Mouse (Mus musculus) forebrain, embryonic 16.5 days (tissue): ENCODE results near the gene Sun1. TPM values are rescaled to one million over a fixed set of nuclear protein-coding genes. Genes with fewer than 3 reads are reported as not detected.
A peak's percentile ranks its signal among the peaks of the same experiment; 100 is the strongest.

Experiments
- ATAC-seq: fragments of 200-750 bp; cut with Nextera tagmentation; 2 replicates; pipeline ENCODE4 v1.8.0; 2017; ENCODE audit warnings: mild to moderate bottlenecking, moderate library complexity
- H3K27ac ChIP-seq: fragments of 300-500 bp; sonication (generic); 2 replicates; pipeline ENCODE4 v1.5.1; 2014; ENCODE audit warnings: low read length, control low read depth
- H3K27me3 ChIP-seq: fragments of 300-500 bp; sonication (generic); replicated peaks from 2 replicates; pipeline ENCODE4 v1.6.1; 2014; ENCODE audit warnings: low read length; ENCODE audit not compliant: control insufficient read depth, insufficient read depth
- H3K36me3 ChIP-seq: fragments of 300-500 bp; sonication (generic); 2 replicates; pipeline ENCODE4 v1.6.1; 2014; ENCODE audit not compliant: control insufficient read depth, insufficient read depth
- H3K4me1 ChIP-seq: fragments of 300-500 bp; sonication (generic); replicated peaks from 2 replicates; pipeline ENCODE4 v1.6.1; 2014; ENCODE audit warnings: low read length; ENCODE audit not compliant: control insufficient read depth, insufficient read depth
- H3K4me2 ChIP-seq: fragments of 300-500 bp; sonication (generic); 2 replicates; pipeline ENCODE4 v1.6.1; 2014; ENCODE audit warnings: mild to moderate bottlenecking, low read length, control low read depth
- H3K4me3 ChIP-seq: fragments of 300-500 bp; sonication (generic); replicated peaks from 2 replicates; pipeline ENCODE4 v1.5.1; 2014; ENCODE audit warnings: mild to moderate bottlenecking, low read length, control low read depth
- H3K9ac ChIP-seq: fragments of 300-500 bp; sonication (generic); replicated peaks from 2 replicates; pipeline ENCODE4 v1.6.1; 2014; ENCODE audit warnings: low read depth, low read length, control low read depth
- H3K9me3 ChIP-seq: fragments of 300-500 bp; sonication (generic); 2 replicates; pipeline ENCODE4 v1.6.1; 2016; ENCODE audit warnings: low read length; ENCODE audit not compliant: control insufficient read depth
- WGBS: fragments of 180-500 bp; shearing (Covaris S2); extraction: QIAGEN DNeasy Blood & Tissue Kit; methylation state at CpG from one replicate; pipeline ENCODE4 v1.1.7; 2014; 5-methylcytosine and 5-hydroxymethylcytosine counted together
- polyA plus RNA-seq: library from polyadenylated mRNA; unstranded; fragments of >200 nt; fragmentation: Nextera tagmentation; extraction: Ambion mirVana; gene quantifications from 2 replicates; pipeline ENCODE4 v1.2.1, GENCODE M21; 2015

The Sun1 gene
- polyA plus RNA-seq, 1 experiment from 2014 or later, result 60.7 TPM

- Histone ChIP-seq H3K9ac (no peak overlapping the region), H3K36me3 (peaks cover 20% of the 10 kb centered on the region), H3K27me3 (no peaks in the 10 kb centered on the region), H3K4me3 (no peak overlapping the region), H3K27ac (no peak overlapping the region), H3K4me1 (no peaks in the 10 kb centered on the region), H3K9me3 (no peaks in the 10 kb centered on the region), H3K4me2 (no peak overlapping the region)
- no peak for ATAC-seq
- 87% methylated on average over 5 of the region's 5 CpGs for WGBS
Observed at GRCm38 (mm10) chr5:139259853-139260252, 59.4 kb downstream of the Sun1 start.

GRCm38 (mm10) chr5:139261403-139261802 lies 61.0 kb downstream of the Sun1 start:
- Histone ChIP-seq H3K27me3 (no peaks in the 10 kb centered on the region), H3K4me2 (no peak overlapping the region), H3K4me1 (no peaks in the 10 kb centered on the region), H3K9me3 (no peaks in the 10 kb centered on the region), H3K9ac (no peak overlapping the region), H3K4me3 (no peak overlapping the region), H3K36me3 (peaks cover 28% of the 10 kb centered on the region), H3K27ac (no peak overlapping the region)
- no peak for ATAC-seq
- WGBS, result 90% methylated on average over 4 of the region's 4 CpGs

GRCm38 (mm10) chr5:139267661-139268060 lies 67.2 kb downstream of the Sun1 start:
- peaks cover 38% of the 10 kb centered on the region for H3K36me3 ChIP-seq
- WGBS, result 89% methylated on average over 4 of the region's 4 CpGs
- no peaks in the 10 kb centered on the region for H3K9me3 ChIP-seq
- H3K4me2 ChIP-seq, result no peak overlapping the region
- H3K9ac ChIP-seq, result no peak overlapping the region
- no peak overlapping the region for H3K4me3 ChIP-seq
- ATAC-seq, result no peak
- no peak overlapping the region for H3K27ac ChIP-seq
- H3K27me3 ChIP-seq, result no peaks in the 10 kb centered on the region
- H3K4me1 ChIP-seq, result peaks cover 4% of the 10 kb centered on the region

DNA sequence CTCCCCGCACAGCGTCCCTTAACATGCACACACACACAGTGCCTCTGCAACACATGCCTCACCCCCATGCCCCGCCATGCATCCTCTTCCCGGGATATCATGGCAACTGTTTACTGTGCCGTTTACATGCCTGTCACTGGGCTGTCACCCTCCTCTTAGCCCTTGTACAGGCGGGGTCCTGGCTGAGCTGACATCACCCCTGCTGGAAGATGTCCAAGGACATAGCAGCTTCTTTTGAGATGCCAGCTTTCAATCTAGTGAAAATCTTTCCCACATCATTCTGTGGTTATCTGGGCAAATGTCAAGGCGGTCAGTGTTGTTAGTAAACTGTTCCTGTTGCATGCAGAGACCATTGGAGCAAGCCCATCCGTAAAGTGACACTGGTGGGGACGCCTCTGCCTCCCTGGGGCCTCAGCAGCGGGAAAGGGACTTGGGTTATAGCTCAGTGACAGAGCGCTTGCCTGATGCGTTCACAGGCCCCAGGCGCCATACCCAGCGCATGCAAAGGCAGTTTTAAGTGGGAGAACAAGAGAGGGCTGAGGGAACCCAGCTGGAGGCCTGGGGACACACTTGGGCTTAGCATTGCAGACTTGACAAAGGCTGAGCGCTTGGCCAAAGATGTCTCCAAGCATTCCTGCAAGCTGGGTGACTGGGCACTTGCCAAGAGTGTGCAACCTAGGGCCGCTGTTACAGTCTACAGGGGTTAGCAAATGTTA lies 70.5 kb downstream of the Sun1 start:
- no peaks in the 10 kb centered on the region for H3K9me3 ChIP-seq
- H3K4me2 ChIP-seq, result no peak overlapping the region
- H3K4me1 ChIP-seq, result peaks cover 4% of the 10 kb centered on the region
- no peaks in the 10 kb centered on the region for H3K27me3 ChIP-seq
- no peak for ATAC-seq
- no peak overlapping the region for H3K9ac ChIP-seq
- 50% methylated on average over 16 of the region's 16 CpGs for WGBS
- H3K36me3 ChIP-seq, result peaks cover 18% of the 10 kb centered on the region
- no peak overlapping the region for H3K27ac ChIP-seq
- H3K4me3 ChIP-seq, result no peak overlapping the region

DNA sequence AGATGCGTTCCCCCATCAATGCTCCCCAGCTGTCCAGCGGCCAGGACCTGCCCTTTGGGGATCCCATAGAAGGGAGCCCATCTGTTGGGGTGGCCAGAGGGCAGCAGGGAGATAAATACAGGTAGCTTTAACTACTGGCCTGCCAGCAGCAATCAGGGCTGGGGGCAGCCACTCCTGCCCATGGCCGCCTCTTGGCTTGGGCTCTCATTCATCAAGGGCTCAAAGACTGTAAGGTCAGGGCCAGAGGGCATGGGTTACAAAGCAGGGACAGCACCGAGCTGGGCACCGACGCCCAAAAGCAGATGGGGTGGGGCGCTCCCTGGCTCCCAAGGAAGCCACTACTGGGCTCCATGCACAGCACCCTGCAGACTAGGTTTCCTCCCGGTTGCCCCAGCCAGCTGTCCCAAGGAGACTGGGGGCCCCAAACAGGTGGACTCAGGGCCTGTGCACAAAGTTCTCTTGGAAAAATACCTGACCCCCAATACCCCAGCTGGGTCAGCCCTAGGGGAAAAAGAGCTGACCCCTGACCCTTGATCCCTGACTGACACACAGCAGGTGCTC lies 71.6 kb downstream of the Sun1 start:
- Histone ChIP-seq H3K27me3 (no peaks in the 10 kb centered on the region), H3K9me3 (no peaks in the 10 kb centered on the region), H3K27ac (no peak overlapping the region), H3K4me2 (no peak overlapping the region), H3K36me3 (peaks cover 11% of the 10 kb centered on the region), H3K4me3 (no peak overlapping the region), H3K9ac (no peak overlapping the region), H3K4me1 (peaks cover 4% of the 10 kb centered on the region)
- no peak for ATAC-seq
- 73% methylated on average over 8 of the region's 8 CpGs for WGBS

GRCm38 (mm10) chr5:139277287-139277686 lies 76.8 kb downstream of the Sun1 start:
- Histone ChIP-seq H3K27me3 (no peaks in the 10 kb centered on the region), H3K4me2 (no peak overlapping the region), H3K27ac (no peak overlapping the region), H3K4me3 (no peak overlapping the region), H3K36me3 (no peaks in the 10 kb centered on the region), H3K9me3 (no peaks in the 10 kb centered on the region), H3K9ac (no peak overlapping the region), H3K4me1 (0 out of 2 replicates have a peak, but pooled peaks cover under 1% of the 10 kb centered on the region)
- no peak for ATAC-seq
- 83% methylated on average over 8 of the region's 8 CpGs for WGBS

GRCm38 (mm10) chr5:139281373-139282112 lies 81.1 kb downstream of the Sun1 start:
- Histone ChIP-seq H3K4me3 (no peak overlapping the region), H3K4me1 (0 out of 2 replicates have a peak, but pooled peaks cover 4% of the 10 kb centered on the region), H3K27ac (no peak overlapping the region), H3K27me3 (no peaks in the 10 kb centered on the region), H3K9me3 (no peaks in the 10 kb centered on the region), H3K4me2 (no peak overlapping the region), H3K9ac (no peak overlapping the region), H3K36me3 (no peaks in the 10 kb centered on the region)
- no peak for ATAC-seq
- 52% methylated on average over 10 of the region's 11 CpGs for WGBS

DNA sequence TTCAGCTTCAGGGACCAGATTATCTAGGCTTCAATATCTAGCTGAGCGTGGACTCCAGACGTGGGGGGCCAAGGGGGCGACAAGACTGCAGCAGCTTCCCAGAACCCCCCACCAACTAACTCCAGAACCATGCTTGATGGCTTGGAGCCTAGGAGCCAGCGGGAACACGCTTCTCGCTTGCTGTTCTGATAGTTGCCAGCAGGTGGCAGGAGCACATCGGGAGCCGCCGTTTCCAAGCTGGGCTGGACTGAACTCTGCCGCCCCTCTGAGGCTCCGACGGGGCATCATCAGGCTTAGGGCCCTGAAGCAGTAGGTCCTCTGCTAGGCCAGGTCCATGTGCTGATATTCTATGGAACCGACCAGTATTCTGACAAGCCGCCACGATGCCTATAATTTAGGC lies 81.8 kb downstream of the Sun1 start:
- H3K4me1 ChIP-seq, result 0 out of 2 replicates have a peak, but pooled peaks cover 4% of the 10 kb centered on the region
- H3K9me3 ChIP-seq, result no peaks in the 10 kb centered on the region
- ATAC-seq, result peak; percentile 54
- no peaks in the 10 kb centered on the region for H3K27me3 ChIP-seq
- no peak overlapping the region; the same call in 1 of the 2 replicates for H3K4me2 ChIP-seq
- no peak overlapping the region for H3K27ac ChIP-seq
- H3K9ac ChIP-seq, result no peak overlapping the region
- H3K36me3 ChIP-seq, result no peaks in the 10 kb centered on the region
- H3K4me3 ChIP-seq, result no peak overlapping the region
- WGBS, result 4% methylated on average over 15 of the region's 15 CpGs

DNA sequence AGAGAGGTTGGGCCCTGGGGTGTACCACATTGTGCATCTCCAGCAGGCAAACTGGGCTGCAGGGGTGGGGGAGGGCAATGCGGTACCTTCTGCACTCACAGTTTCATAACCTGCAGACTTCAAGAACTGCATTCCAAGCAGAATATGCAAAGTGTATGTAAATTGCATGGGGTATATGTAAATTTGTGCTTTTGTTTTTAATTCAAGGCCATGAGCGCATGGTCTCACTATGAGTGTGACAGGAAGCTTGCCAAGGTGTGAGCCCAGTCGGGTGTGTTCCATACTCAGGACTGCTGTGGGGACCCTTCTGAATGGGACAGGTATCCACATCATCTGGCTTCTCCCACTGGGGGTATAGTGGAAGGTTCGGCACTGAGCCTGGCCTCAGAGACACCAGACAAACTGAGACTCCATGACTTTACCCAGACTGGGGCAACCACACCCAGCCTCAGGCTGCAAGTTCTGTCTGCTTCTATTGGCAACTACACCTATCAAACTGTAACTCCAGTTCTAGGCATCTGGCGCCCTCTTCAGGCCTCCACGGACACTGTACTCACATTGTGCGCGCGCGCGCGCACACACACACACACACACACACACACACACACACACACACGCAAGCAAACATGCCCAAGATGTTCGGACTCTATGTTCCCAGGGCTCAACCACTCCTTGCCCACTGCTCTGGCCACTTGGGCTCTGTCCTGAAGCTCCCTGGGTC lies 83.2 kb downstream of the Sun1 start:
- Histone ChIP-seq H3K4me1 (0 out of 2 replicates have a peak, but pooled peaks cover 4% of the 10 kb centered on the region), H3K9ac (no peak overlapping the region), H3K4me3 (no peak overlapping the region), H3K36me3 (no peaks in the 10 kb centered on the region), H3K9me3 (no peaks in the 10 kb centered on the region), H3K4me2 (no peak overlapping the region), H3K27me3 (no peaks in the 10 kb centered on the region), H3K27ac (no peak overlapping the region)
- WGBS, result 93% methylated on average over 14 of the region's 14 CpGs
- ATAC-seq, result no peak
